Mouse (Mus musculus): ENCODE measurements around the gene Tapt1.

DNA sequence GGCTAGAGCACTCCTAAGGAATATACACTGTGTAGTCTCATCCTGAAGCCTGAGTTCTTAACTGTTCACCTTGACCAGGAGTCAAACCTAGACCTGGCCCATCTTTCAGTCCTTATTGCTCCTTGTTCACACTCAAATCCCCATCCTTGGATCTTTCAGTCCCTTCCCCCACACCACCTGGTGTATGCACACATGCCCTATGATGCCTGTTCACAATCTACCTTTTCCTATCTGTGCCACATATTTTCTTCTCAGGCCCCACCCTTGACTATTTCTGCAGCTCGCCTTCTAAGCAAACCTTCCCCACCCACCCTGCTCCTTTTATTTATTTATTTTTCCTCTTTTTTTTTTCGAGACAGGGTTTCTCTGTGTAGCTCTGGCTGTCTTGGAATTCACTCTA is 12.4 kb downstream of the Tapt1 start:
- TF ChIP-seq EP300 (IDR thresholded peaks at IDR 0.05; ENCODE audit: insufficient read depth, low read depth, low read length) (no peak), CTCF (IDR thresholded peaks at IDR 0.05) (no peak), POLR2A (IDR thresholded peaks at IDR 0.05; ENCODE audit: insufficient read depth, low read depth, low read length) (no peak)

Measured in heart, adult 2 months (tissue).